Mouse (Mus musculus): ENCODE results near the gene Gtpbp2.

The Gtpbp2 gene

GRCm38 (mm10) chr17:46154336-46154735 lies 6.5 kb upstream of the Gtpbp2 start:
- DNase-seq = no peak

- no peak for DNase-seq
Measured at GRCm38 (mm10) chr17:46156680-46157079, 4.2 kb upstream of the Gtpbp2 start.

DNA sequence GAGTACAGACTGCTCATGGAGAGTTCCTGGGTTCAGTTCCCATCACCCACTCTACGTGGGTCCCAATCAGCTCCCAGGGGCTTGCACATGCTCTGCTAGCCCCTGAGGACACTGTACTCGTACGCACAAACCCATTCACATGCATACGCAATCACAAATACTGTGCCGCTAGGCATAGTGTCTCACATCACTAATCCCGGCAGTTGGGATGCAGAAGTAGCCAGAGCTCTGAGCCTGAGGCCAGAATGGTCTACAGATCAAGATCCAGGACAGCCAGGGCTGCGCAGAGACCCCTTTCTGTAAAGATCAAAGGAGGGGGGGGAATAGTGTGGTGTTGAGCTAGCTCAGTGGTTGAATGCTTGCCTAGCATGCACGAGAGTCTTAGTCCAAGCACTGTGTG lies 3.7 kb upstream of the Gtpbp2 start:
- no peak for DNase-seq

DNA sequence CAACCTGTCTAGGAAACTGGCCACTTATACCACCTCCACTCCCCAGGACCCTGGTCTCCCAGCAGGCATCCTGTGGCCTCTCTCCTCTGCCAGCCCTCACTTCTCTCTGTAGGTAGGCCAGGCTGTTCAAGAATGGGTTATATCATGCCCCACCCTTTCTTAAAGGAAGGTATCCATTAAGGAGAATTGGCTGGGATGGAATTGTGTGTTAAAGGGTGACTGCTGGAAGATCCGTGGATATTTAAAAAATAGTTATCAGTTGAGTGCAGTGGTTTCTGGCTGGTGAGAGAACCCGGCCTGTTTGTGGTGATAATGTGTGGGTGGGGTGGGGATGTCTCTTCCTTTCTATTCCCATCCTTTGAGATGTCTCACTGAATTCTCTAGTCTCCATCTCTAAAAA lies 1.6 kb upstream of the Gtpbp2 start:
- no peak for DNase-seq

DNA sequence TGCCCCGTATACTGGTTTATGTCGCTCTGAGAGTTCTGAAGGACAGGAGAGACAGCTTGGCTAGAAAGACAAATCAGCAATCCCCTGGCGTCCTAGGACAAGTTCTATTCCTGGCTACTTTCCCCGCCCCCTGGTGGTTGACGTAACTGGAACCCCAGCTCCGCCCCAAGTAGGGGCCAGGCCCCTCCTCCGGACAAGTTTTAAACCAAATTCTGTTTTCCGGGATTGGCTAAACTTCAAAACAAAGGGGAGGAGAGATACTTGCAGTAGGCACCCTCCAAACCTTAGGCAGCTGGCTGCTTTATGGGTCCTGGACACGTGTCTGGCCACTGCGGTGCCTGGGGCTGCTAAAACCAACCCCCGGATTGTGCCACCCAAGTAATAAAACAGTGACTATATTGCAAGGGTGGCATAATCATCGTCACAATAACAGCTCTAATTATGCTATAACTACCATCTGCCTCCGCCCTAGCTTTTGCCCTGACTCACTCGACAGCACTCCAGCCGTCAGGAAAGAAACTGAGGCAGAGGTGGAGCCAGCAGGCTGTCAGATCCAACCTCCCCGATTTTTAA lies 656 bp upstream of the Gtpbp2 start:
- DNase-seq = peak; percentile 95

- DNase-seq = peak; percentile 41
Measured at GRCm38 (mm10) chr17:46161179-46161578, 347 bp downstream of the Gtpbp2 start.

- DNase-seq = no peak
Measured at GRCm38 (mm10) chr17:46161710-46162109, 878 bp downstream of the Gtpbp2 start.

DNA sequence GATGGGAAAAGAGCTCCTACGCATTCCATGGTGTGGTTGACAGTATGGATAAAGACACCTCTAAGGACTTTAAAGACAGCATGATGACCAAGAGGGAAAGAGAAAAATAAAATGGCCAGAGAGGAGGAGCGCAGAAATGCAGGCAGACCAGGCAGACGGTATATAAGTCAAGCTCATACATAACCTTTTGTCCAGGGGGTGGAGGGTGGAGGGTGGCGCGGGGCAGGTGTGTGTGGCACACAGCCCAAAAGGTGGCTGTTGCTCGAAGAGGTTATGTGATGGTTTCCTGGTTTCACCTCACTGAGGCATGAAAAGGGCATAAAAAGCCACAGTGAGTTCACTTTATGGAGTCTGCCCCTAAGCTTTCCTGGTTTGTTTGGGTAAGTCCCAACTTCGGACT lies 1.7 kb downstream of the Gtpbp2 start:
- DNase-seq = no peak

DNA sequence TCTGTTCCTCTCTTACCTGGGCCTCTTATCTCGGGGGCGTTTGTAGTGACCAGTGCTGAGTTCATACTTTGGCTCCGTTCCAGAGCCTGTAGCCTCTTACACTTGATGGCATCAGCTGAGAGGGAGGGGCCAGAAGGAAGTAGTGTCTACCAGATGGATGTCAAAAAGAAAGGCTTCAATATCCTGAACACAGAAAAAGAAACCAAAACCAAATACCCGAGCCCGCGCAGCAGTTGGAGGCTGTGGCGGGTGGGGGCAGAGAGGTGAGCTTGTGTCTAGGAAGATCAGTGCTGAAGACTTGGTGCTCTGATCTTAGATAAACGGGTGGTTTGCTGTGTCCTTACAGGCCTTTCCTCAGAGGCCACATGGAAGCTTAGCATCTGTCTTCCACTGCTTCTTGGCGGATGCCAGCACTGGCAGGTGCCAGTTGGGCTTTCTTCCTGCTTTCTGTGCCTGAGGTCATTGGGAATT lies 2.2 kb downstream of the Gtpbp2 start:
- DNase-seq = peak; percentile 60

DNA sequence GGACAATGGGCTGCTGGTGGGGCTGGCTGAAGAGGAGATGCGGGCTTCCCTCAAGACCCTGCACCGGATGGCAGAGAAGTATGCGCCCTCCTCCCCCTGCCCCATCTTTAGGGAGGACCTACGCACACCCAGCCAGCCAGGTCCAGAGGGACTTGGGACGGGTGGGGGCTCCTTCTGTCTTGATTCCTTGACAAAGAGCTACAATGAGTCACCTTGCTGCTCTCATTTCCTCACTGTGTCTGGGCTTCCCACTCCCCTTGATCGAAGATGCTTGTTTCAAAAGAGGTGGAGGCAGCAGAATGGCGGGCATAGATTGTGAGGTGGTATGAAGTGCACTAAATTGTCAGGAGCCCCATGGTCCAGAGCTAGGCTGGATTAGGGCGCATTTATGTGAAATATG lies 3.5 kb downstream of the Gtpbp2 start:
- no peak for DNase-seq

GRCm38 (mm10) chr17:46164791-46165190 lies 4.0 kb downstream of the Gtpbp2 start:
- no peak for DNase-seq

DNA sequence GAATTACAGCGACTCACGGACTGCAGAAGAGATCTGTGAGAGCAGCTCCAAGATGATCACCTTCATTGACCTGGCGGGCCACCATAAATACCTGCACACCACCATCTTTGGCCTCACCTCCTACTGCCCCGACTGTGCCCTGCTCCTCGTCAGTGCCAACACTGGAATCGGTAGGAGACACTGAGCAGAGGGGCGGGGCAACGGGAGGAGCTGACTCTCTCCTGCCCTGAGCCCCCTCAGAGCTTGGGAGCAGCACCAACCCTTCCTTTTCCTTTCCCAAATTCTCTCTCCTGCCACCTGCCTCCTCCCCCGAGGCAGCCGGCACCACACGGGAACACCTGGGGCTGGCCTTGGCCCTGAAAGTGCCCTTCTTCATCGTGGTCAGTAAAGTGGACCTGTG lies 4.6 kb downstream of the Gtpbp2 start:
- DNase-seq = no peak

DNA sequence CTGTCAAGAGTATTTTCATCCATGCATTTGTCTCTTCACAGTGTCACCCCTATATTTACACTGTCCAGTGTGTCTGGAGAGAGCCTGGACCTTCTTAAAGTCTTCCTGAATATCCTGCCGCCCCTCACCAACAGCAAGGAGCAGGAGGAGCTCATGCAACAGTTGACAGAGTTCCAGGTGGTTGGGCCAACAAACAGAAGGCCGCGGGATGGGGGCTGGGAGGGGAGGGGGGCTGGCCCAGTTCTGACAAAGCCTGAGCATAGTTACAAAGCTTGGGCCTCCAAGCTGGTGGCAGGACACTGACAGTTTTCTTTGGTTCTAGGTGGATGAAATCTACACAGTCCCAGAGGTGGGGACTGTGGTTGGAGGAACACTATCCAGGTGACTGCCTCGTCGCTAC lies 5.4 kb downstream of the Gtpbp2 start:
- no peak for DNase-seq

GRCm38 (mm10) chr17:46167014-46167413 lies 6.2 kb downstream of the Gtpbp2 start:
- no peak for DNase-seq

GRCm38 (mm10) chr17:46168318-46168717 lies 7.5 kb downstream of the Gtpbp2 start:
- DNase-seq = no peak

DNA sequence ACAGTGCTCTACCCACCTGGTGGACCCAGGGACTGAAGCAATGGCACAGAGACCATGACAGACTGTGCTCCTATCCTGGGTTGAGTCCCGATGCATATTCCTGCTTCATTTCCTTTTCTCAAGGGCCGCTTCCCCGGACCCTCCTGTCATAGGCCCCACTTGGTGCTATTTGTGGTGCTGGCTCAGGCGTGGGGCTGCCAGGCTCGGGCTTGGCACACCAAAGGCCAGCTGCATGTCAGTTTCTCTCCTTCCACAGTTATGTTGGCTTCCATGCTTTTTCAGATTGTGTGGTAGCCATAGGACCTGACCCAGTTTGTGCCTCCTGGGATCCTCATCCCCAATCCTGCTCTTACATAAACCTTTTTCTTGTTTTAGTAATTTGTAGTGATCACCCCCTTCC lies 7.9 kb downstream of the Gtpbp2 start:
- no peak for DNase-seq

DNA sequence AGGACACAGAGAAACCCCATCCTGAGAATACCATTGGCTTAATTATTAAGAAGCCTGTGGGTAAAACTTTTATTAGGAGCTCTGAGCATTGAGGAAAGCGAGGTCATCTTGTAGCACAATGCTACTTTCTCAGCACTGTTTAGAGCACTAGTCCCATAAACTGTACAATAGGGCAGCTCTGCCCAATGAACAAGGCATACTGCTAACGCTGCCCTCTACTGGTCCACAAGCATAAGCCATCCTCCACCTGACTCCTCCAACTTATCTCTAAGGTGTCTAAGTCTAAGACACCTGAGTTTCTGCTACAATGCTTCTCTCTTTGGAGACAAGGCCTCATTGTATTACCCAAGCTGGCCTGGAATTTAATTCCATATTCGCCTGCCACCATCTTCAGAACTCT lies 9.7 kb downstream of the Gtpbp2 start:
- DNase-seq = peak; percentile 46

DNA sequence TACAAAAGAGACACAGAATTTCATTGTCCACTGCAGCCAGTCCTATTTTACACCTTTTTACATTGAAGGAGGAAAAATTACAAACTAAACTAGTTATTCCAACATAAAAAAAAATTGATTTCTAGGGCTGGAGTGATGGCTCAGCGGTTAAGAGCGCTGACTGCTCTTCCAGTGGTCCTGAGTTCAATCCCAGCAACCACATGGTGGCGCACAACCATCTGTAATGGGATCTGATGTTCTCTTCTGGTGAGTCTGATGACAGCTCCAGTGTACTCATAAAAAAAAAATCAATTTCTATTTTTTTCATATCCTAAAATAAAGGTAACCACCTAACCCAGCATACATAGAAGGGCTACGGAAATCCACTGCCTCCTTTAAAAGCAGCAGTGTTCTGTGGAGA lies 21.4 kb downstream of the Gtpbp2 start:
- DNase-seq = no peak

DNA sequence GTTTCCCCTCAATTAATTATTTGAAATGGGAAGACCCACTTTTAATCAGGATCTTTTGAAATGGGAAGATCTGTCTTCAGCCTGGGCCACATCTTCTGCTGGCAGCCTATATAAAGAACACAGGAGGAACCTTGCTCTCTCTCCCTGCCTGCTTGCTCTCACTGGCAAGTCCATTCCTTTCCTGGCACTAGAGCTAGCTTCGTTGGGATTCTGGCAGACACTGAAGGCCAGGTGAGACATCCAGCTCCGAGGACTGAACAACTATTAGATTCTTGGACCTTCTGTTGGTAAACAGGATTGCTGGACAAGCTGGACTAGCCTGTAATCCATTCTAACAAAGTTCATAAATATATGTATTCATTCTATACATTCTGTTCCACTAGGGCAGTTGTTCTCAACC lies 28.0 kb downstream of the Gtpbp2 start:
- no peak for DNase-seq

- no peak for DNase-seq
Measured at GRCm38 (mm10) chr17:46201151-46201550, 40.3 kb downstream of the Gtpbp2 start.

- peak; percentile 92 for DNase-seq
Measured at GRCm38 (mm10) chr17:46202421-46203071, 41.7 kb downstream of the Gtpbp2 start, which contains the start of the genes Polh and Xpo5. Polh (minus strand) TSS chr17:46202645. Xpo5 (plus strand) TSS chr17:46202782.

DNA sequence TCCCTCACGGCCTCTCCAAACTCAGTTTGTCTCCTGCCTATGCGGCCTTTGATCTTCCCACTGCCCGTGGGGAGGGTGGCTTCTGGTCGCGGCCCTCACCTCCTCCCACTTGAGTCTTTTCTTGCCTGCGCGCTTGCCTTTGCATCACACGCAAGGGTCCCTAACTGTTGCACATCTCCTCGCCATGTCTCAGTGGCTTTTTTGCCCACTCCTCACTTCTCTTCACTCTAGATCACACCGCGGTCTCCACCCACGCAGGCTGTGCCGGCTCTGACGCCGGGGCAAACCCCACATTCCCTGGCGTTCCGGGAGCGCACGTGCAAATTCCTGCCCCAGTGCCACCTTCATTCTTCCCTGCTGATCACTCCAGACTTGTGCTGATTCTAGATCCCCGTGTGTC lies 42.2 kb downstream of the Gtpbp2 start:
- peak; percentile 29 for DNase-seq

- DNase-seq = no peak
Measured at GRCm38 (mm10) chr17:46206676-46207075, 45.8 kb downstream of the Gtpbp2 start.

GRCm38 (mm10) chr17:46210550-46210949 lies 49.7 kb downstream of the Gtpbp2 start:
- DNase-seq = no peak

All from lung, postnatal 14 days (tissue).